In genomic region chr19:46525691-46526631, GRCm38 (mm10) we compare ENCODE assay signal across 9 mouse cellular contexts. TPM values are rescaled to one million over a fixed set of nuclear protein-coding genes. Genes with fewer than 3 reads are reported as not detected.
DNase-seq lines count a peak whose midpoint lies in the region; ATAC-seq lines count a peak whose summit lies in the region.
"Had no signal": no experiment of that assay in that cellular context is flagged by ENCODE, and none has a peak within 500 bp of the region (broad histone marks: within the 10 kb centered on the region; RNA-seq: fewer than 3 reads in every experiment).

No protein-coding gene starts in this region.

- 44% methylated on average over 10 of the region's 10 CpGs for WGBS in midbrain, embryonic 12.5 days
- 42% methylated on average over 10 of the region's 10 CpGs for WGBS in midbrain, embryonic 15.5 days
- 30% methylated on average over 10 of the region's 10 CpGs for WGBS in hindbrain, embryonic 14.5 days
- 35% methylated on average over 10 of the region's 10 CpGs for WGBS in midbrain, embryonic 14.5 days

- no peak for ATAC-seq in midbrain, embryonic 12.5 days (ENCODE audit: low FRiP score, low read depth)
- ATAC-seq in midbrain, embryonic 15.5 days (replicated peaks): no peak
- no peak for ATAC-seq in hindbrain, embryonic 14.5 days (ENCODE audit: low FRiP score)
- ATAC-seq in midbrain, embryonic 14.5 days (ENCODE audit: low FRiP score, low TSS enrichment): no peak

- peak overlapping the region; percentile 16; the same call in 1 of the 2 replicates for H3K27ac ChIP-seq in midbrain, embryonic 12.5 days (replicated peaks)
- no peak overlapping the region for H3K27ac ChIP-seq in midbrain, embryonic 15.5 days
- peak overlapping the region; percentile 3; the same call in 1 of the 2 replicates for H3K27ac ChIP-seq in hindbrain, embryonic 14.5 days
- 0 out of 2 replicates have a peak overlapping the region, but pooled peaks have one; percentile 41 for H3K27ac ChIP-seq in midbrain, embryonic 14.5 days (replicated peaks; ENCODE audit: low read depth, low read length)

- H3K4me1 ChIP-seq in midbrain, embryonic 12.5 days: peaks cover 85% of the 10 kb centered on the region
- H3K4me1 ChIP-seq in midbrain, embryonic 15.5 days: peaks cover 84% of the 10 kb centered on the region
- H3K4me1 ChIP-seq in hindbrain, embryonic 14.5 days (replicated peaks; ENCODE audit: control insufficient read depth, insufficient read depth, low read length): peaks cover 74% of the 10 kb centered on the region
- peaks cover 75% of the 10 kb centered on the region for H3K4me1 ChIP-seq in midbrain, embryonic 14.5 days (ENCODE audit: control insufficient read depth, insufficient read depth, low read length)

- no peak overlapping the region for H3K9ac ChIP-seq in midbrain, embryonic 12.5 days (replicated peaks)
- no peak overlapping the region for H3K9ac ChIP-seq in midbrain, embryonic 15.5 days
- H3K9ac ChIP-seq in hindbrain, embryonic 14.5 days: peak overlapping the region; percentile 3; the same call in 1 of the 2 replicates
- H3K9ac ChIP-seq in midbrain, embryonic 14.5 days (replicated peaks; ENCODE audit: low read length): no peak overlapping the region

- no peaks in the 10 kb centered on the region for H3K36me3 ChIP-seq in midbrain, embryonic 12.5 days
- H3K36me3 ChIP-seq in midbrain, embryonic 15.5 days (replicated peaks): no peaks in the 10 kb centered on the region
- no peaks in the 10 kb centered on the region for H3K36me3 ChIP-seq in hindbrain, embryonic 14.5 days (replicated peaks; ENCODE audit: control insufficient read depth, insufficient read depth)
- H3K36me3 ChIP-seq in midbrain, embryonic 14.5 days (ENCODE audit: control insufficient read depth, insufficient read depth, low read length): no peaks in the 10 kb centered on the region

- DNase-seq in cerebellum, postnatal 14 days: peak; percentile 54 to 66
- no peak for DNase-seq in cerebellum, adult 8-10 months
- DNase-seq in hindbrain, embryonic 14.5 days (ENCODE audit: low spot score): no peak
- peak; percentile 42 for DNase-seq in midbrain, embryonic 14.5 days
- DNase-seq in B cell, adult 2 months: no peak
- no peak for DNase-seq in ovary, postnatal 14 days (ENCODE audit: low spot score)
- DNase-seq: liver had no signal

- H3K4me2 ChIP-seq in midbrain, embryonic 12.5 days (replicated peaks): no peak overlapping the region
- H3K4me2 ChIP-seq in midbrain, embryonic 15.5 days: no peak overlapping the region
- no peak overlapping the region for H3K4me2 ChIP-seq in hindbrain, embryonic 14.5 days (replicated peaks)
- H3K4me2 ChIP-seq in midbrain, embryonic 14.5 days (ENCODE audit: low read length): no peak overlapping the region

- H3K9me3 ChIP-seq in midbrain, embryonic 12.5 days: no peaks in the 10 kb centered on the region
- no peaks in the 10 kb centered on the region for H3K9me3 ChIP-seq in midbrain, embryonic 15.5 days
- no peaks in the 10 kb centered on the region for H3K9me3 ChIP-seq in hindbrain, embryonic 14.5 days (ENCODE audit: control insufficient read depth, low read length)
- no peaks in the 10 kb centered on the region for H3K9me3 ChIP-seq in midbrain, embryonic 14.5 days (ENCODE audit: control insufficient read depth, low read length)

- no peaks in the 10 kb centered on the region for H3K27me3 ChIP-seq in midbrain, embryonic 12.5 days
- H3K27me3 ChIP-seq in midbrain, embryonic 15.5 days (replicated peaks): no peaks in the 10 kb centered on the region
- H3K27me3 ChIP-seq in hindbrain, embryonic 14.5 days (ENCODE audit: control insufficient read depth, insufficient read depth, low read length): no peaks in the 10 kb centered on the region
- no peaks in the 10 kb centered on the region for H3K27me3 ChIP-seq in midbrain, embryonic 14.5 days (ENCODE audit: control insufficient read depth, insufficient read depth, low read length)

- H3K4me3 ChIP-seq in midbrain, embryonic 12.5 days: no peak overlapping the region
- H3K4me3 ChIP-seq in midbrain, embryonic 15.5 days: no peak overlapping the region
- H3K4me3 ChIP-seq in hindbrain, embryonic 14.5 days (replicated peaks; ENCODE audit: low read length): no peak overlapping the region
- H3K4me3 ChIP-seq in midbrain, embryonic 14.5 days (replicated peaks; ENCODE audit: low read depth, low read length): no peak overlapping the region

RNA-seq across cellular contexts. Expression of gene Trim8, which starts 24.5 kb away (rescaled TPM):
- polyA plus RNA-seq in midbrain, embryonic 12.5 days (2016; fragmentation: Nextera tagmentation; extraction: Ambion mirVana): 38.5 and 53.9 TPM in 2 replicates
- polyA plus RNA-seq in midbrain, embryonic 15.5 days (2015; fragmentation: Nextera tagmentation; extraction: Ambion mirVana): 29.9 and 30.5 TPM in 2 replicates
- 37.5 and 39.4 TPM in 2 replicates for polyA plus RNA-seq in hindbrain, embryonic 14.5 days (2014; fragmentation: Nextera tagmentation; extraction: Ambion mirVana)
- 36.5 and 38.5 TPM in 2 replicates for polyA plus RNA-seq in midbrain, embryonic 14.5 days (2014; fragmentation: Nextera tagmentation; extraction: Ambion mirVana)

RNA-seq across cellular contexts. Expression of gene Arl3, which starts 47.0 kb away (rescaled TPM):
- 201 and 208 TPM in 2 replicates for polyA plus RNA-seq in midbrain, embryonic 12.5 days (2016; fragmentation: Nextera tagmentation; extraction: Ambion mirVana)
- polyA plus RNA-seq in midbrain, embryonic 15.5 days (2015; fragmentation: Nextera tagmentation; extraction: Ambion mirVana): 209 and 210 TPM in 2 replicates
- polyA plus RNA-seq in hindbrain, embryonic 14.5 days (2014; fragmentation: Nextera tagmentation; extraction: Ambion mirVana): 130 and 141 TPM in 2 replicates
- polyA plus RNA-seq in midbrain, embryonic 14.5 days (2014; fragmentation: Nextera tagmentation; extraction: Ambion mirVana): 134 and 200 TPM in 2 replicates

RNA-seq across cellular contexts. Expression of gene Sfxn2, which starts 47.2 kb away (rescaled TPM):
- 11.9 and 14.2 TPM in 2 replicates for polyA plus RNA-seq in midbrain, embryonic 12.5 days (2016; fragmentation: Nextera tagmentation; extraction: Ambion mirVana)
- 10.5 and 11.7 TPM in 2 replicates for polyA plus RNA-seq in midbrain, embryonic 15.5 days (2015; fragmentation: Nextera tagmentation; extraction: Ambion mirVana)
- 7.2 and 8.4 TPM in 2 replicates for polyA plus RNA-seq in hindbrain, embryonic 14.5 days (2014; fragmentation: Nextera tagmentation; extraction: Ambion mirVana)
- 7.3 and 10.2 TPM in 2 replicates for polyA plus RNA-seq in midbrain, embryonic 14.5 days (2014; fragmentation: Nextera tagmentation; extraction: Ambion mirVana)

Comparison
In these comparisons a context has a peak if more than half of its experiments do, and no peak if none do; other contexts are left out.
1. DNase-seq: peak in cerebellum, postnatal 14 days (2 of 2) and midbrain, embryonic 14.5 days (single experiment); none in cerebellum, adult 8-10 months (single experiment), hindbrain, embryonic 14.5 days (single experiment), B cell, adult 2 months (0 of 2) and ovary, postnatal 14 days (single experiment).